Mouse (Mus musculus) embryonic facial prominence, embryonic 12.5 days (tissue): ENCODE measurements around the gene Rnf44. TPM values are rescaled to one million over a fixed set of nuclear protein-coding genes. Genes with fewer than 3 reads are reported as not detected.

Source experiments
- ATAC-seq: fragments of 200-750 bp; cut with Nextera tagmentation; 2 replicates; pipeline ENCODE4 v1.8.0; 2017; ENCODE audit not compliant: insufficient number of reproducible peaks, insufficient read depth, low FRiP score, low TSS enrichment
- H3K27ac ChIP-seq: fragments of 300-500 bp; sonication (generic); 2 replicates; pipeline ENCODE4 v1.5.1; 2016; ENCODE audit warnings: mild to moderate bottlenecking
- H3K27me3 ChIP-seq: fragments of 300-500 bp; sonication (generic); 2 replicates; pipeline ENCODE4 v1.6.1; 2016; ENCODE audit warnings: mild to moderate bottlenecking, moderate library complexity
- H3K36me3 ChIP-seq: fragments of 300-500 bp; sonication (generic); 2 replicates; pipeline ENCODE4 v1.6.1; 2016; ENCODE audit warnings: mild to moderate bottlenecking
- H3K4me1 ChIP-seq: fragments of 300-500 bp; sonication (generic); 2 replicates; pipeline ENCODE4 v1.6.1; 2016
- H3K4me2 ChIP-seq: fragments of 300-500 bp; sonication (generic); replicated peaks from 2 replicates; pipeline ENCODE4 v1.6.1; 2016; ENCODE audit warnings: mild to moderate bottlenecking, moderate library complexity
- H3K4me3 ChIP-seq: fragments of 300-500 bp; sonication (generic); 2 replicates; pipeline ENCODE4 v1.5.1; 2016; ENCODE audit warnings: mild to moderate bottlenecking
- H3K9ac ChIP-seq: fragments of 300-500 bp; sonication (generic); 2 replicates; pipeline ENCODE4 v1.6.1; 2016; ENCODE audit warnings: mild to moderate bottlenecking, moderate library complexity
- H3K9me3 ChIP-seq: fragments of 300-500 bp; sonication (generic); 2 replicates; pipeline ENCODE4 v1.6.1; 2016; ENCODE audit warnings: mild to moderate bottlenecking, moderate library complexity
- WGBS: fragments of 180-500 bp; shearing (Covaris S2); methylation state at CpG from one replicate; pipeline ENCODE4 v1.1.7; 2016; 5-methylcytosine and 5-hydroxymethylcytosine counted together
- polyA plus RNA-seq: library from polyadenylated mRNA; unstranded; fragments of >200 nt; fragmentation: Nextera tagmentation; extraction: Ambion mirVana; gene quantifications from 2 replicates; pipeline ENCODE4 v1.2.1, GENCODE M21; 2016

Rnf44 gene
- polyA plus RNA-seq, 1 experiment from 2014 or later, result 65.3 TPM

- peaks cover 96% of the 10 kb centered on the region for H3K36me3 ChIP-seq
- no peaks in the 10 kb centered on the region for H3K4me1 ChIP-seq
- no peaks in the 10 kb centered on the region for H3K9me3 ChIP-seq
- no peak overlapping the region for H3K4me3 ChIP-seq
- no peak overlapping the region for H3K9ac ChIP-seq
- ATAC-seq, result no peak
- no peaks in the 10 kb centered on the region for H3K27me3 ChIP-seq
- WGBS, result 92% methylated on average over 3 of the region's 3 CpGs
- H3K27ac ChIP-seq, result no peak overlapping the region
- no peak overlapping the region for H3K4me2 ChIP-seq
These were observed 43.2 kb downstream of the Rnf44 start for GRCm38 (mm10) chr13:54650461-54650860.

DNA sequence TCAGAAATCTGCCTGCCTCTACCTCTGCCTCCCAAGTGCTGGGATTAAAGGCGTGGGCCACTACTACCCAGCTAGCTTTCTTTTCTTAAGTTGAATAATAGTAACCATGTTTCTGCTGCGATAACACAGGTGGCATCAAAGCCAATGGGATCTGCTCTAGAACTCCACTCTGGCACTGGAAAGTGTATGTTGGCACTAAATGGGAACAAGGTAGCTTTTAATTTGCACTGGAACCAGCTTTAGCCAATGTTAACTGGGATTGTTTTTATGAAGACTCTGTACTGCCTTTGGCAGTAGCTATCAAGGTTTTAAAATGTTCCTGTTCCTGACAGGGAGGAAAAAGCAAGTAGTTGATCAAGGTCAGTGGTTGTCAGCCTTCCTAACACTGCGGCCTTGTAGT, 58.7 kb downstream of the Rnf44 start:
- no peak overlapping the region for H3K27ac ChIP-seq
- no peaks in the 10 kb centered on the region for H3K27me3 ChIP-seq
- no peak overlapping the region for H3K4me3 ChIP-seq
- WGBS, result 97% methylated on average over 3 of the region's 3 CpGs
- no peak for ATAC-seq
- H3K4me1 ChIP-seq, result no peaks in the 10 kb centered on the region
- H3K9me3 ChIP-seq, result no peaks in the 10 kb centered on the region
- peaks cover 27% of the 10 kb centered on the region for H3K36me3 ChIP-seq
- H3K9ac ChIP-seq, result no peak overlapping the region
- no peak overlapping the region for H3K4me2 ChIP-seq

- H3K36me3 ChIP-seq, result 0 out of 2 replicates have a peak, but pooled peaks cover 11% of the 10 kb centered on the region
- H3K4me3 ChIP-seq, result no peak overlapping the region
- WGBS, result 75% methylated on average over 3 of the region's 3 CpGs
- H3K9me3 ChIP-seq, result no peaks in the 10 kb centered on the region
- no peak overlapping the region for H3K4me2 ChIP-seq
- H3K4me1 ChIP-seq, result no peaks in the 10 kb centered on the region
- no peaks in the 10 kb centered on the region for H3K27me3 ChIP-seq
- no peak overlapping the region for H3K9ac ChIP-seq
- no peak for ATAC-seq
- H3K27ac ChIP-seq, result no peak overlapping the region
These were observed 60.9 kb downstream of the Rnf44 start for GRCm38 (mm10) chr13:54632731-54633277.

Other genes with a start within 250 kb of the Rnf44 start
- gene Thoc3, start 225.1 kb downstream of the Rnf44 start, polyA plus RNA-seq, result 142 and 149 TPM in 2 replicates
- gene Simc1, start 190.1 kb downstream of the Rnf44 start, polyA plus RNA-seq, result 20.2 and 21.1 TPM in 2 replicates
- gene 4833439L19Rik, start 128.5 kb downstream of the Rnf44 start, polyA plus RNA-seq, result 168 and 169 TPM in 2 replicates
- gene Arl10, start 118.9 kb downstream of the Rnf44 start, polyA plus RNA-seq, result 35.9 and 36.8 TPM in 2 replicates
- 84.7 and 85.7 TPM in 2 replicates for gene Nop16, start 103.8 kb downstream of the Rnf44 start, polyA plus RNA-seq
- 170 and 175 TPM in 2 replicates for gene Higd2a, start 103.7 kb downstream of the Rnf44 start, polyA plus RNA-seq
- 27.5 and 28.0 TPM in 2 replicates for gene Cltb, start 82.6 kb downstream of the Rnf44 start, polyA plus RNA-seq
- 86.6 and 92.4 TPM in 2 replicates for gene Faf2, start 72.1 kb downstream of the Rnf44 start, polyA plus RNA-seq
- 0.05 and 0.06 TPM in 2 replicates for gene Cdhr2, start 7.6 kb upstream of the Rnf44 start, polyA plus RNA-seq
- gene Gprin1, start 56.0 kb upstream of the Rnf44 start, polyA plus RNA-seq, result 2.1 and 4.2 TPM in 2 replicates
- 0.27 and 0.37 TPM in 2 replicates for gene Sncb, start 72.7 kb upstream of the Rnf44 start, polyA plus RNA-seq
- not detected in 2 replicates for gene Eif4e1b, start 90.1 kb upstream of the Rnf44 start, polyA plus RNA-seq
- gene Tspan17, start 95.5 kb upstream of the Rnf44 start, polyA plus RNA-seq, result 9.9 and 13.2 TPM in 2 replicates